Mouse (Mus musculus): ENCODE data around the gene Fam169b. TPM values are rescaled to one million over a fixed set of nuclear protein-coding genes. Genes with fewer than 3 reads are reported as not detected.

Gene Fam169b
- total and polyA plus RNA-seq, 2 experiments from 2014 or later: 0.12 to 0.14 TPM

DNA sequence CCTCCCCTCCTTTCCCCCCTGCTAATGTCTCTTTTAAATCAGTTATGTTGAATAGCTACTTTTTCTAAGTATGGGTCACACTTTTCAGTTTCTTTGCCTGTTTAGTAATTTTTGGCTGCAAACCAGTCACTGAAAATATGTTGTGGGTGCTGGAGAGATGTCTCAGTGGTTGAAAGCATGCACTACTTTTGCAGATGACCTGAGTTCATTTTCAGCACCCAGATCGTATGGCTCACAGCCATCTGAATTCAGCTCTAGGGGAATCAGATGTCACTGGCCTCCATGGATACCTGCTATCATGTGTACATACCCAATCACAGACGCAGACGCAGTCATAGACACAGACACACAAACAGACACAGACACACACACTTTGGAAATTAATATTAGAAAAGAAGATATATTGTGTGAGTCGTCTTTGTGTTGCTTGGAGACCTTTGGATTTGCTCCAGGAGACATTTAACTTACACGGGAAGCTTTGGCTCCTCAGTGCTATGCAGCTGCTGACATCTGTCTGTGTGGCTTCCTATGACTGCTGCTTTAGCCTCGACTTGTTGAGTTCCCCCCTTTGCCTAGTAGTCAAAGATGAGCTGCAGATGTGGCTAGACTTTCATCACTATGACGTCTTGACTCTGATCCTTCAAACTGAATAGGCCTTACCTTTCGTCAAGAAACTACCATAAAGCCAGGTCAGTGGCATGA lies 63.6 kb downstream of the Fam169b start:
- no peaks in the 10 kb centered on the region for H3K4me1 ChIP-seq (ENCODE audit: insufficient read depth)
- ATAC-seq: no peak
- WGBS: 84% methylated on average over 8 of the region's 8 CpGs
- no peaks in the 10 kb centered on the region for H3K36me3 ChIP-seq (ENCODE audit: insufficient read depth)
- H3K4me3 ChIP-seq (ENCODE audit: low read depth, low read length): no peak overlapping the region
- no peak overlapping the region for H3K4me2 ChIP-seq (ENCODE audit: low read depth)
- DNase-seq: no peak
- H3K27ac ChIP-seq (ENCODE audit: low read depth, low read length): no peak overlapping the region
- no peak for TF ChIP-seq CTCF (IDR thresholded peaks at IDR 0.05; ENCODE audit: low read depth)
- H3K9me3 ChIP-seq (ENCODE audit: low read length): no peaks in the 10 kb centered on the region
- no peaks in the 10 kb centered on the region for H3K27me3 ChIP-seq (ENCODE audit: insufficient read depth, low read length)
- no peak overlapping the region for H3K9ac ChIP-seq

DNA sequence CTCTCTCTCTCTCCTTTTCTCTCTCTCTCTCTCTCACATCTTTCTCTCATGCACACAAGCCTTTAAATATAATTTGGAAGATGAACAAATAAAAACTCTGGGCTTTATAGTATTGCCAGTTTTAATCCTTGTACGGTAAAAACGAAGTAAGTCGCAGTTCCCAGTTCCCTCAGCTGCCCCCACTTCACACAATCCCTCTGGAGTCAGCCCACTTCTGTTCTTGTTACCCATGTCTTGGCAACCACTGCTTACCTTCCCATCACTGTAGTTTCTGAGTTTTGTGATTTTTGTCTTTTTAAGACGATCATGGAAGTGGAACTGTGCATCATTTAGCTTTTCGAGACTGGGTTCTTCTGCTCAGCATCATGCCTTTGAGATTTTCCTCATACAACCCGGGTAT lies 65.0 kb downstream of the Fam169b start:
- 38% methylated on average over 6 of the region's 6 CpGs for WGBS

DNA sequence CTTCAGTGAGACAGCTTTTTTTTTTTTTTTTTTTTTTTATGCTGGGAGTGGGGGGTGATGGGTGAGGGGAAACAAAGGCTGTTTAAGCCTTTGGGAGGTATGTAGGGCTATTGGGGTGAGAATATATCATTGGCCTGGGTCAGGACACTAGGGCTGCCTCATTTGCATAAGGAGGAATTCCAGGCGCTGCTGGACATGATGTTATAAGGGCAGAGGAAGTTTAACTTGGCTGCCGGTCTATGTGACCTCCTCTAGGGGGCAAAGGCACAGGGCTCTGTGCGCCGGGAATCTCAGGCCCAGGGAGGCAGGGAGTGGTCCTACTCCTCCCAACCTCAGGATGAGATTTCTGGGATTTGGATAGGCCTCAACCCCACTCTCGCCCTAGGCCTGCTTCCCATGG lies 70.9 kb downstream of the Fam169b start:
- Histone ChIP-seq H3K9me3 (ENCODE audit: low read length) (no peaks in the 10 kb centered on the region), H3K4me1 (ENCODE audit: insufficient read depth) (no peaks in the 10 kb centered on the region), H3K27me3 (ENCODE audit: insufficient read depth, low read length) (no peaks in the 10 kb centered on the region; the same call in 1 of the 2 replicates), H3K4me2 (ENCODE audit: low read depth) (no peak overlapping the region), H3K36me3 (ENCODE audit: insufficient read depth) (no peaks in the 10 kb centered on the region), H3K27ac (ENCODE audit: low read depth, low read length) (no peak overlapping the region), H3K9ac (no peak overlapping the region), H3K4me3 (ENCODE audit: low read depth, low read length) (no peak overlapping the region)
- ATAC-seq: no peak
- no peak for DNase-seq
- 62% methylated on average over 5 of the region's 5 CpGs for WGBS
- no peak for TF ChIP-seq CTCF (IDR thresholded peaks at IDR 0.05; ENCODE audit: low read depth)

More for the DNA sequence above, 65.0 kb downstream of the Fam169b start:
- H3K4me1 ChIP-seq (ENCODE audit: insufficient read depth): no peaks in the 10 kb centered on the region
- no peaks in the 10 kb centered on the region for H3K36me3 ChIP-seq (ENCODE audit: insufficient read depth)
- H3K4me2 ChIP-seq (ENCODE audit: low read depth): no peak overlapping the region
- no peaks in the 10 kb centered on the region for H3K9me3 ChIP-seq (ENCODE audit: low read length)
- H3K4me3 ChIP-seq (ENCODE audit: low read depth, low read length): no peak overlapping the region
- H3K27ac ChIP-seq (ENCODE audit: low read depth, low read length): no peak overlapping the region
- H3K9ac ChIP-seq: no peak overlapping the region
- no peaks in the 10 kb centered on the region for H3K27me3 ChIP-seq (ENCODE audit: insufficient read depth, low read length)
- no peak for TF ChIP-seq CTCF (IDR thresholded peaks at IDR 0.05; ENCODE audit: low read depth)
- ATAC-seq (no peak), DNase-seq (no peak)

DNA sequence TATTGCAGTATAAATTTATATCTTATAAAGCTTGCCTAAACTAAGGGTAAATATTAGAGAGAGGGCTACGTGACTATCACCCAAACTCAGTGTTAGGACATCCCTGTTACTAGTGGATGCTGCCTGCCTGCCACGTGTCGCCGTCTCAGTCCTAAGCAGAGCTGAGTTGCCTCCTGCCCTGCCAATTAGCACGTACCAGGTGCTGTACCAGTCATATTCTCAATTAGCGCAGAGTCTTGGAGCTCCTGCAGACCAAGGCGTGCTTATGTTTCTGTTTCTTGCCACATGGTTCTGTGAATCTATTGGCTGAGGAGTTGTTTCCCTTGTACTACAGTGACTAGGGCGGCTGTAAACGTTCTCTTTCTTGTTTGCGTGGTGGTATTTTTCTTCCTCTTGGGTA lies 72.3 kb downstream of the Fam169b start:
- H3K27ac ChIP-seq (ENCODE audit: low read depth, low read length): no peak overlapping the region
- H3K9me3 ChIP-seq (ENCODE audit: low read length): no peaks in the 10 kb centered on the region
- no peaks in the 10 kb centered on the region for H3K36me3 ChIP-seq (ENCODE audit: insufficient read depth)
- no peaks in the 10 kb centered on the region for H3K4me1 ChIP-seq (ENCODE audit: insufficient read depth)
- ATAC-seq: peak; percentile 84
- peak overlapping the region; percentile 6; the same call in 1 of the 2 replicates for H3K4me2 ChIP-seq (ENCODE audit: low read depth)
- WGBS: 53% methylated on average over 10 of the region's 10 CpGs
- peak; percentile 25 for DNase-seq
- no peaks in the 10 kb centered on the region; the same call in 1 of the 2 replicates for H3K27me3 ChIP-seq (ENCODE audit: insufficient read depth, low read length)
- TF ChIP-seq CTCF (IDR thresholded peaks at IDR 0.05; ENCODE audit: low read depth): no peak
- no peak overlapping the region for H3K4me3 ChIP-seq (ENCODE audit: low read depth, low read length)
- no peak overlapping the region for H3K9ac ChIP-seq

DNA sequence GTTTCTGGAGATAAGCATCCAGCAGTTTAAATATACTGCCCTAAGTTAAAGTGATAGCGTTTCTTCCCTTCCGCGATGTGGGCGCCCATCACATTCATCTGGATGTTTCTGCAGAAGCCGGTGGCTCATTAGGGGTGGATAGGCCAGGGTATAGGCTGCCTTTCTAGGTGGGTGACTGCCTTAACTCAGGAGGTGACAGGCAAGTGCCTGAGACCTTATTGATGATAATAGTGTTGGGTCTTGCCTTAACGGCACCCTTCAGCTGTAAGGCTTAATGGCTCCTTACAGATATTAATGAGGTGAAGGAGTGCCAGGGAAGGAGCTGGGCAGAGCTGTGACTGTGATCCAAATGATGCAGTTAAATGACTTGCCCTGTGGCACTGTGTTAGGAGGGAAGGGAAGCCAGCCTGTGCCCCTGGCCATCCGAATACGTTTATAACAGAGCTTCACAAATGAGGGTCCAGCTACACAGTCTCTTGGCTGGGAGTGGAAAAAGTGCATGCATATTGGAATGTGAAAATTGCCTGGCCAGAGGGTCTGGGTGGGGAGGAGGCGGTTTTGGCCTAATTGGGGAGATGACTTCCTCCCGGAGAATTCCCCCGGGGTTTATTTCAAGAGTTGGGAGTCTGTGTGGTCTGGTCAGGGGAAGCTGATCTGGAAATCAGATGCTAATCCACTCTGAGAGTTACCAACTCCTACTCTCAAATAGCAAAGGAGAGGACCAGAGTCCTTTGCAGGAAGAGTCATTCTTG lies 81.9 kb downstream of the Fam169b start:
- TF ChIP-seq CTCF (IDR thresholded peaks at IDR 0.05; ENCODE audit: low read depth): no peak
- ATAC-seq (no peak), DNase-seq (no peak)
- no peaks in the 10 kb centered on the region for H3K4me1 ChIP-seq (ENCODE audit: insufficient read depth)
- H3K9me3 ChIP-seq (ENCODE audit: low read length): no peaks in the 10 kb centered on the region
- H3K27me3 ChIP-seq (ENCODE audit: insufficient read depth, low read length): no peaks in the 10 kb centered on the region
- H3K9ac ChIP-seq: no peak overlapping the region
- WGBS: 54% methylated on average over 11 of the region's 11 CpGs
- H3K36me3 ChIP-seq (ENCODE audit: insufficient read depth): no peaks in the 10 kb centered on the region
- H3K4me2 ChIP-seq (ENCODE audit: low read depth): no peak overlapping the region
- no peak overlapping the region for H3K4me3 ChIP-seq (ENCODE audit: low read depth, low read length)
- H3K27ac ChIP-seq (ENCODE audit: low read depth, low read length): no peak overlapping the region

DNA sequence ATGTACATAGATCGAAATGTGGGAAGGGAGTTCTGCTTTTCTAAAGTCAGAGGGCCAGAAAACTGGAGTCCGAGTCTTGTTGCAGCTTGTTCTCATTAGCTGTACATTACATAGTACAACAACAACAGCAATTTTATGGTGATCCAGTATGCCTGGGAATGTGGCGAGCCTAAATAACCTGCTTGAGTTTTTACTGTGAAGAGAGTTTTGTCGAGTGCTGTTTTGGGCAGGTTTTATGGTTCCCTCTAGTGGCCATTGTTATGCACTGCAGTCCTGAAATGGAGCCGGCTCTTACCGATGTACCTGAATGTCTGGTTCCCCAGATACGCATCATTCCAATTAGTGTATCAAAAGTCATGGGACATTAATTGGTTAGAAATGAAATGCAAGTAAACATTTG lies 83.8 kb downstream of the Fam169b start:
- Histone ChIP-seq H3K9ac (no peak overlapping the region), H3K4me3 (ENCODE audit: low read depth, low read length) (no peak overlapping the region), H3K4me1 (ENCODE audit: insufficient read depth) (no peaks in the 10 kb centered on the region), H3K4me2 (ENCODE audit: low read depth) (no peak overlapping the region), H3K9me3 (ENCODE audit: low read length) (no peaks in the 10 kb centered on the region), H3K27ac (ENCODE audit: low read depth, low read length) (no peak overlapping the region), H3K27me3 (ENCODE audit: insufficient read depth, low read length) (no peaks in the 10 kb centered on the region), H3K36me3 (ENCODE audit: insufficient read depth) (no peaks in the 10 kb centered on the region)
- TF ChIP-seq CTCF (IDR thresholded peaks at IDR 0.05; ENCODE audit: low read depth): peak; percentile 96
- 17% methylated on average over 7 of the region's 7 CpGs for WGBS
- DNase-seq (peak; percentile 85), ATAC-seq (no peak)

DNA sequence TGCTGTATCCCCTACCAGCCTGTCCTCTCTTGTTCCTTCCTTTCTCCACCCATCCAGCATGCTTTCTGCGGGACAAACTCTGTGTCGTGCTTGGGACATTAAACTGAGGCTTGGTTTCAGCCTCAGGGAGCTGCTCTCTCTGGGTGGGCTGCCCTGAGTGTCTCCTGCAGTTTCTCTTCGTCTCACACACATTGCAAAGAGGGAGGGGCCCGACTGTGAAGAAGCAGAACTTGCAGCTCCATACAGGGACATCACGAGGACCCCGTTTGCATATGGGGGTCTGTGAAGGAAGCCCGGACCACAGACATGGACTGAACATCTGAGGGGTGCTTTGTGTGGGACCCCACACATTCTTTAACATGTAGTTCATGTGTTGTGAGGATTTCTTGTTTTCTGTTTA lies 89.0 kb downstream of the Fam169b start:
- H3K4me1 ChIP-seq (ENCODE audit: insufficient read depth): no peaks in the 10 kb centered on the region
- no peak for TF ChIP-seq CTCF (IDR thresholded peaks at IDR 0.05; ENCODE audit: low read depth)
- no peak overlapping the region for H3K4me3 ChIP-seq (ENCODE audit: low read depth, low read length)
- no peaks in the 10 kb centered on the region for H3K36me3 ChIP-seq (ENCODE audit: insufficient read depth)
- H3K9ac ChIP-seq: no peak overlapping the region
- 71% methylated on average over 7 of the region's 7 CpGs for WGBS
- no peak for ATAC-seq
- DNase-seq: no peak
- H3K4me2 ChIP-seq (ENCODE audit: low read depth): no peak overlapping the region
- no peak overlapping the region for H3K27ac ChIP-seq (ENCODE audit: low read depth, low read length)
- no peaks in the 10 kb centered on the region for H3K9me3 ChIP-seq (ENCODE audit: low read length)
- no peaks in the 10 kb centered on the region for H3K27me3 ChIP-seq (ENCODE audit: insufficient read depth, low read length)
